Mouse (Mus musculus) adrenal gland, postnatal 10 days (tissue): Measurements from ENCODE around the gene Olfr2. TPM values are rescaled to one million over a fixed set of nuclear protein-coding genes. Genes with fewer than 3 reads are reported as not detected.
"Not testable (repeated sequence)": the region's sequence is repeated elsewhere in the genome, so short reads cannot be mapped to it uniquely, and the experiment has no call there.

Source experiments
- DNase-seq: peaks from one replicate; pipeline ENCODE4 v3.0.0; 2021; ENCODE audit warnings: mixed read lengths
- long read RNA-seq, 2 experiments: library from polyadenylated mRNA; stranded (forward); transcript quantifications; one replicate each; pipeline ENCODE4 v2.0.0; 2021
- total RNA-seq, 2 experiments: library from RNA; stranded (reverse); gene quantifications; 2 replicates each; pipeline ENCODE4 v1.2.3; 2021

Olfr2 gene
- total RNA-seq: not detected
- long read RNA-seq, experiment 1: 0 reads
- long read RNA-seq, experiment 2: 0 reads

- no peak for DNase-seq
These were observed at the start of gene Olfr2 for GRCm38 (mm10) chr7:107005972-107006371. TSS of gene Olfr2 (minus strand) at chr7:107006072.

- DNase-seq: no peak
These were observed 41.7 kb upstream of the Olfr2 start for GRCm38 (mm10) chr7:107047578-107047977.

- peak; percentile 23 for DNase-seq
These were observed 40.0 kb upstream of the Olfr2 start for GRCm38 (mm10) chr7:107045833-107046232.

GRCm38 (mm10) chr7:107044407-107044806, 38.5 kb upstream of the Olfr2 start:
- DNase-seq: no peak

DNA sequence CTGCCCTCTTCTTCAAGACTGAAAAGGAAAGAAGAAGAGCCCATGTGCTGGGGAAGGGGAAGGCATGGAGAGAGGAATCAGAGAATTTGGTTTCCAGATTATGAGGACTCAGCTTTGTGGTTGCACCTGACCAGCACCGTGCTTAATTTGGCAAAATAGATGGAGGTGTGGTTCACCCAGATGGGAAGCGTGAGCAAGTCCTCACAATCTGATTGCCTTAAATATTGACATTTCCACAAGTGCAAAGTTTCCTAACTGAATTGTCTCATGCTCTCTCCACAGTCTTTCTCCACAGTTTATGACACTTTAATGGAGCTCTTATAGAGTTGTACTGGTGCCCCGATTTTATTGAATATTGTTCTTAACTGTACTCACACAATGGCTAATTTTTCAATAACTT, 37.3 kb upstream of the Olfr2 start:
- DNase-seq: no peak

DNA sequence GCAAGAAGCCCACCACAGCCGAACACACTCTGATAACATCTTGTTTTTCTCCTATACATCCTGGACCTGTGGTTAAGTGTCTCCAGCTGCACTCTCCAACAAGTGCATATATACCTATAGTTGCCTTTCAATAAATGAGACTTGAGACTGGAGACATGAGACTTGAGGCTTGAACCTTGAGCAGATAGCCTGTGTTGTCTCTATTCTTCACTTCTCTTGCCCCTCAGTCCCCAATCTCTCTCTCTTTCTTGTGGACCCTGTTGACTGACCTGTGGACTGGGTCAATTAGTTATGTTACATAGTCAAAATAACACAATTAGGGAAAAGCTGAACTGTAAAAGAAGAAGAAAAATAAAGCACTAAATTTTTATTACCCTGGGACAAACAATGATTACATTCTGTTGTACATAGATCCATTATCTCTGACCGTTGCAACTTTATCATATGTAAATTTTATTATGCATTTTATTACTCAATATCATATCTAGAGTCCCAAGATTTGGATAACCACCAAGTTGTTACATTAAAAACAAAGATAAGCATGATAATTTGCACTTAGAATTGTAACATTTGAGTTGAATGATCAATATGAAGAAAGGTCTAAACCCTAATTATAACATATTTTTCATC, 34.2 kb upstream of the Olfr2 start:
- DNase-seq: no peak

DNA sequence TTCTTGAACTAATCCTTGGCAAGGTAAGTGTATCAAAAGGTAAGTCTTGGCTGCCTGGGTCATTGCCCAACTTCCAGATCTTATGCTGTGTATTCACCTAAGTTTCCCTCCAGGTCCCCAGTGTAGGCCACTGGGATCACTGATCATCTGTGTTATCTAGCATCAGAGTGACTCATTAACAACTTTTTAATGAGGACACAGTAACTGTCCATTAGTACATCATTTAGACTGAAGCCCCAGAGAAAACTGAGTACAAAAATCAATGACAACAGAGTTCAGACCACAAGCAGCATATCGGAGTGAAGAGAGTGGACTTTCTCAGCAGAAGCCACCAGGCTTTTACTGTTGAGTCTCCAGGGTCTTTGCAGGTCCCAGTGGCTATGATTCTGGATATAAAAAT, 25.0 kb upstream of the Olfr2 start, which contains the start of gene Olfr713:
Gene Olfr713, plus strand, starts transcription at position 301 of the 400 bp plus-strand sequence.
- DNase-seq: no peak

- no peak for DNase-seq
These were observed 1.7 kb downstream of the Olfr2 start for GRCm38 (mm10) chr7:107004169-107004568.

- DNase-seq: no peak
These were observed 5.1 kb downstream of the Olfr2 start for GRCm38 (mm10) chr7:107000798-107001197.

DNA sequence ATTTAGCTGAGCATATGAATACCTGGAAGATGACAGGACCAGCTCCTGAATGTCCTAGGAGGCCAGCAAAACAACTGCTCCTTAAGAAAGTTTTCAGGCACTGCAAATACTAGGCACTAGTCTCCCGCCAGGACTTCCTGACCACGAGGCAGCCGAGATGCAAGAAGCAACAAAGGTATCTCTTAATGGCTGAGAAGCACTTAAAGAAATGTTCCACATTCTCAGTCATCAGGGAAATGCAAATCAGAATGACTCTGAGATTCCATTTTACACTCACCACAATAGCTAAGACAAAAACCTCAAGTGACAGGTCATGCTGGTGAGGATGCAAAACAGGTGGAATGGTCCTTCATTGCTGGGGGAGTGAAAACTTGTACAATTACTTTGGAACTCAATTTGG, 20.6 kb downstream of the Olfr2 start:
- no peak for DNase-seq

DNA sequence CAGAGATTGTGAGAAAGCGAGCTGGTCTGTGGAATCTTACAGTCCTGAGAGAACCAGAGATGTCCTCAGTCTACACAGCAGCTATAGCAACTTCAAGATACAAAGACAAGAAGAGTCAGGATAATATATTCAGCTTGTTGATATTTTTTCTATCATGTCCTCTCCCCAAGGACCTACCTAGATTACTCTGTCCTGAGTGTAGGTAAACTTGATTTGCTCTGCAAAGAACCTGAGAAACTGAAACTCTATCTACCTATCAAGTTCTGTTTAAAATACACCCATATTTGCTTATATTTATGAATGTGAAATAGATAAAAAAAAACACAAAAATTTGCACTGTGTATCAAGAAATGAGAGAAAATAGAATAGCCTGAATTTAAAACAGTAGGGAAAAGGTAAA, 30.5 kb downstream of the Olfr2 start, which contains the start of gene Olfr711:
Gene Olfr711, minus strand, starts transcription at position 101 of the 400 bp plus-strand sequence.
- DNase-seq: no peak

- not testable (repeated sequence) for DNase-seq
These were observed 38.4 kb downstream of the Olfr2 start for GRCm38 (mm10) chr7:106967503-106967902.

DNA sequence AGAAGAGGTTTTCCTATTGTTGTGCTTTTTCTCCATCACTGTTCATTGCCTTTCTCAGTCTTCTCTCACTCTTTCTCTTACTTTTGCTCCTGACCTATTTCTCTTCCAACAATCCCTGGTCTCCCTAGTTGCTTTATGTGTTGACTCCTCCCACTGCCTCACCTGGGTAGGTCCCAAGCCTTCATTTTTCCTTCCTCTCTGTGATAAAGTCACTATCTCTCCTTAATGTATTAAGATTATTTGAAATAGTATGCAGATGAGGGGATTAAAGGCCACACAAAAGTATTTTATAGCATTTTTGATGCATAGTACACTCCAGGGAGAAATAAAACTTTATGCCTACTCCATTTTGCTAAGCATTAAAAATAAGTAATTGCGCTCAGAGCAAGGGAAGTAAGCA, 42.0 kb downstream of the Olfr2 start, which contains the start of gene Olfr6:
Gene Olfr6, minus strand, starts transcription at position 101 of the 400 bp plus-strand sequence.
- DNase-seq: no peak

- no peak for DNase-seq
These were observed 57.7 kb downstream of the Olfr2 start, which contains the start of gene Olfr710 for GRCm38 (mm10) chr7:106948212-106948611. TSS of gene Olfr710 (minus strand) at chr7:106948312.

Other genes with a start within 250 kb of the Olfr2 start
- not detected for gene Olfr699, start 212.9 kb downstream of the Olfr2 start, total RNA-seq
- not detected for gene Olfr700, start 197.2 kb downstream of the Olfr2 start, total RNA-seq
- gene Olfr701, start 191.9 kb downstream of the Olfr2 start, total RNA-seq: not detected
- gene Olfr702, start 172.2 kb downstream of the Olfr2 start, total RNA-seq: not detected
- not detected for gene Olfr703, start 162.7 kb downstream of the Olfr2 start, total RNA-seq
- not detected for gene Olfr704, start 142.9 kb downstream of the Olfr2 start, total RNA-seq
- not detected for gene Olfr705, start 129.2 kb downstream of the Olfr2 start, total RNA-seq
- gene Olfr706, start 117.9 kb downstream of the Olfr2 start, total RNA-seq: not detected
- gene Olfr707, start 104.8 kb downstream of the Olfr2 start, total RNA-seq: not detected
- gene Olfr1532-ps1, start 98.1 kb downstream of the Olfr2 start, total RNA-seq: not detected
- gene Olfr709-ps1, start 73.9 kb downstream of the Olfr2 start, total RNA-seq: under 1 TPM in 1 of 2 experiments, not detected in 1; 0.09 TPM
- gene Olfr710, start 57.8 kb downstream of the Olfr2 start, total RNA-seq: not detected
- gene Olfr6, start 42.1 kb downstream of the Olfr2 start, total RNA-seq: under 1 TPM in 1 of 2 experiments, not detected in 1; 0.21 TPM
- not detected for gene Olfr711, start 30.6 kb downstream of the Olfr2 start, total RNA-seq
- gene Olfr713, start 25.1 kb upstream of the Olfr2 start, total RNA-seq: not detected
- not detected for gene Olfr714, start 64.9 kb upstream of the Olfr2 start, total RNA-seq
- gene Olfr17, start 87.1 kb upstream of the Olfr2 start, total RNA-seq: not detected
- gene Olfr715b, start 104.3 kb upstream of the Olfr2 start, total RNA-seq: not detected
- not detected for gene Olfr715, start 125.0 kb upstream of the Olfr2 start, total RNA-seq
- gene Olfr716, start 132.3 kb upstream of the Olfr2 start, total RNA-seq: not detected
- gene Nlrp14, start 160.9 kb upstream of the Olfr2 start, total RNA-seq: under 1 TPM in 1 of 2 experiments, not detected in 1; 0.21 TPM
- gene Rbmxl2, start 203.4 kb upstream of the Olfr2 start, total RNA-seq: under 1 TPM in 1 of 2 experiments, not detected in 1; 0.18 TPM